Mouse (Mus musculus) C2C12 (cell line): ENCODE measurements at regions not wholly inside any gene's neighbourhood (a gene's known extent, or its start where the extent isn't known, plus 50 kb on each side); places are given as distances from the start of the nearest gene placed in this dataset.

Experiments used
- H3K27me3 ChIP-seq: one replicate; pipeline ENCODE4 v1.6.1; 2011; ENCODE audit not compliant: control insufficient read depth, insufficient read depth, insufficient read length
- H3K36me3 ChIP-seq: one replicate; pipeline ENCODE4 v1.6.1; 2011; ENCODE audit not compliant: control insufficient read depth, insufficient read depth
- H3K4me3 ChIP-seq: one replicate; pipeline ENCODE4 v1.5.1; 2011; ENCODE audit warnings: mild to moderate bottlenecking, control low read depth; ENCODE audit not compliant: poor library complexity, insufficient read depth, severe bottlenecking
- H3K79me2 ChIP-seq: one replicate; pipeline ENCODE4 v1.6.1; 2011; ENCODE audit not compliant: control insufficient read depth, insufficient read depth
- H3K79me3 ChIP-seq: one replicate; pipeline ENCODE4 v1.6.1; 2011; ENCODE audit warnings: low read depth, control low read depth
- H3ac ChIP-seq: one replicate; pipeline ENCODE3; 2011; ENCODE audit warnings: low read depth; ENCODE audit not compliant: control insufficient read depth, insufficient read length
- CEBPB ChIP-seq: IDR thresholded peaks from one replicate; pipeline ENCODE4 v1.6.1; 2011; ENCODE audit warnings: low read depth, mild to moderate bottlenecking, control low read depth, moderate library complexity
- CTCF ChIP-seq: IDR thresholded peaks from one replicate; pipeline ENCODE4 v1.5.1; 2011; ENCODE audit not compliant: control insufficient read depth, insufficient read depth, insufficient read length
- FOSL1 ChIP-seq: IDR thresholded peaks from one replicate; pipeline ENCODE4 v1.8.0; 2011; ENCODE audit warnings: mild to moderate bottlenecking, low read length; ENCODE audit not compliant: poor library complexity, insufficient read depth, severe bottlenecking
- MAX ChIP-seq: IDR thresholded peaks from one replicate; pipeline ENCODE4 v1.6.1; 2011; ENCODE audit warnings: mild to moderate bottlenecking, control low read depth
- MYOD1 ChIP-seq: IDR thresholded peaks from one replicate; pipeline ENCODE4 v1.6.1; 2011; ENCODE audit warnings: low read depth; ENCODE audit not compliant: control insufficient read depth, insufficient read length
- MYOG ChIP-seq: IDR thresholded peaks from one replicate; pipeline ENCODE4 v1.6.1; 2011; ENCODE audit not compliant: control insufficient read depth, insufficient read length; ENCODE audit errors: extremely low read depth
- USF1 ChIP-seq: IDR thresholded peaks from one replicate; pipeline ENCODE4 v1.6.1; 2011; ENCODE audit warnings: low read depth, mild to moderate bottlenecking, control low read depth, moderate library complexity

- no peak for TF ChIP-seq MAX
- TF ChIP-seq CTCF: no peak
- TF ChIP-seq MYOD1: no peak
- no peak for TF ChIP-seq MYOG
- TF ChIP-seq USF1: no peak
- TF ChIP-seq FOSL1: no peak
- no peak for TF ChIP-seq CEBPB
- H3K4me3 ChIP-seq: no peak overlapping the region
- no peak overlapping the region for H3ac ChIP-seq
- no peaks in the 10 kb centered on the region for H3K79me3 ChIP-seq
- H3K36me3 ChIP-seq: no peaks in the 10 kb centered on the region
- no peaks in the 10 kb centered on the region for H3K79me2 ChIP-seq
- no peaks in the 10 kb centered on the region for H3K27me3 ChIP-seq
These were observed 85.9 kb upstream of the Dlg1 start for GRCm38 (mm10) chr16:31577347-31577746.

GRCm38 (mm10) chr16:31579318-31579717 lies 83.9 kb upstream of the Dlg1 start:
- H3ac ChIP-seq: no peak overlapping the region
- H3K27me3 ChIP-seq: no peaks in the 10 kb centered on the region
- H3K79me3 ChIP-seq: no peaks in the 10 kb centered on the region
- H3K79me2 ChIP-seq: no peaks in the 10 kb centered on the region
- no peak overlapping the region for H3K4me3 ChIP-seq
- no peak for TF ChIP-seq CEBPB
- no peak for TF ChIP-seq FOSL1
- TF ChIP-seq MAX: no peak
- no peak for TF ChIP-seq MYOG
- TF ChIP-seq CTCF: no peak
- TF ChIP-seq USF1: no peak
- TF ChIP-seq MYOD1: no peak
- no peaks in the 10 kb centered on the region for H3K36me3 ChIP-seq

DNA sequence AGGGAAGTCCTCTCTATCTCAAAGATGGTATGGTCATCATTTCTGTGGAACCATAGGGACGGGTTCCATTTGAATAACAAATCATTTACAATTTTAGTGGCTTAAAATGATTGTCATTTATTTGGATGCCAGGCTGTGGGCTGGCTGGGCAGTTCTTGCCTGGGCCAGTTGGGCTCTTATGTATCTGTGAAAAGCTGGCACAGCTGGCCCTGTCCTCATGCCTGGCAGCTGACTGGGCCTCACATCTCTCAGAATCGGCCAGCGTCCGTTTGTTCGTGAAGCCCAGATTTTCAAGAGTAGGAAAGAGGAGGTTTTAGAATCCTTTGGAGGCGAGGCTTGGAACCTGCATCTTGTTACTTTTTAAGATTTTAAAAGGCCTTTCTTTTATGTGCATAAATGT lies 82.5 kb upstream of the Dlg1 start:
- Histone ChIP-seq H3K27me3 (no peaks in the 10 kb centered on the region), H3K36me3 (no peaks in the 10 kb centered on the region), H3K4me3 (no peak overlapping the region), H3K79me3 (no peaks in the 10 kb centered on the region), H3K79me2 (no peaks in the 10 kb centered on the region), H3ac (no peak overlapping the region)
- TF ChIP-seq CTCF (no peak), MYOG (no peak), MAX (no peak), CEBPB (no peak), MYOD1 (no peak), USF1 (no peak), FOSL1 (no peak)

- Histone ChIP-seq H3K79me2 (no peaks in the 10 kb centered on the region), H3K27me3 (no peaks in the 10 kb centered on the region), H3K36me3 (no peaks in the 10 kb centered on the region), H3ac (no peak overlapping the region), H3K4me3 (no peak overlapping the region), H3K79me3 (no peaks in the 10 kb centered on the region)
- TF ChIP-seq CTCF (no peak), USF1 (no peak), MYOD1 (no peak), MYOG (no peak)
These were observed 80.4 kb upstream of the Dlg1 start for GRCm38 (mm10) chr16:31582885-31583284.

DNA sequence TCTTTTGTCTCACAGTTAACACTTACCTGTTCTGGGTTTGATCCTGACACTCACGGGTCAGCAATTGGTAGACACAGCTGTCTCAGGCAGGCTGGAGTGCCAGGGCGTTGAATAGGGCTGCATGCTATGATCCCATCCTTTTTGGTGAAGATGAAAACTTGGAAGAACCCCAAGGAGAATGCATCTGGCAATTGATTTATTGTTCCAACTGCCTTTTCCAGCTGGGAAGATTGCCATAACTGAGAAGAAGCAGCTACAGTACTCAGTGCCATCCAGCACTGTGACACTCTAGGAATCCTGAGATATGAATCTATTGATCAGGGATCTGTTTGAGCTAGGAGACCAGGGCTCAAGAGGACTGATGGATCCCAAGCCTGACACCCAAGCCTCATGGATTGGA lies 79.6 kb upstream of the Dlg1 start:
- Histone ChIP-seq H3K79me3 (no peaks in the 10 kb centered on the region), H3K36me3 (no peaks in the 10 kb centered on the region), H3K27me3 (no peaks in the 10 kb centered on the region), H3K4me3 (no peak overlapping the region), H3K79me2 (no peaks in the 10 kb centered on the region), H3ac (no peak overlapping the region)
- TF ChIP-seq MAX (no peak), CEBPB (no peak), MYOD1 (no peak), MYOG (no peak), FOSL1 (no peak), CTCF (no peak), USF1 (no peak)

GRCm38 (mm10) chr16:31584216-31584823 lies 78.9 kb upstream of the Dlg1 start:
- Histone ChIP-seq H3ac (no peak overlapping the region), H3K79me3 (no peaks in the 10 kb centered on the region), H3K36me3 (no peaks in the 10 kb centered on the region), H3K4me3 (no peak overlapping the region), H3K79me2 (no peaks in the 10 kb centered on the region), H3K27me3 (no peaks in the 10 kb centered on the region)
- TF ChIP-seq MYOG (no peak), MYOD1 (no peak), CEBPB (no peak)
